Mouse (Mus musculus): ENCODE data around the gene Babam2.

The Babam2 gene

GRCm38 (mm10) chr5:32035721-32036320 is 338.3 kb downstream of the Babam2 start:
- in situ Hi-C loops (cut with MboI, MseI), result no loop called here

GRCm38 (mm10) chr5:32036896-32037295 is 339.4 kb downstream of the Babam2 start:
- in situ Hi-C loops (cut with MboI, MseI), result no loop called here

GRCm38 (mm10) chr5:32037546-32037945 is 340.1 kb downstream of the Babam2 start:
- in situ Hi-C loops (cut with MboI, MseI), result no loop called here

- in situ Hi-C loops (cut with MboI, MseI), result no loop called here
These were observed 341.5 kb downstream of the Babam2 start for GRCm38 (mm10) chr5:32038994-32039393.

- in situ Hi-C loops (cut with MboI, MseI), result no loop called here
These were observed 342.0 kb downstream of the Babam2 start for GRCm38 (mm10) chr5:32039511-32039910.

GRCm38 (mm10) chr5:32043153-32043552 is 345.7 kb downstream of the Babam2 start:
- in situ Hi-C loops (cut with MboI, MseI), result no loop called here

- in situ Hi-C loops (cut with MboI, MseI), result no loop called here
These were observed 346.5 kb downstream of the Babam2 start for GRCm38 (mm10) chr5:32043996-32044395.

- in situ Hi-C loops (cut with MboI, MseI), result loop anchor here (5.0 to 10.0 kb wide), 2 partner anchors 85 to 143 kb away; partner anchors contain the start of gene Fosl2
These were observed 354.4 kb downstream of the Babam2 start for GRCm38 (mm10) chr5:32051899-32052298.

- in situ Hi-C loops (cut with MboI, MseI), result loop anchor here (5.0 to 10.0 kb wide), 2 partner anchors 85 to 142 kb away; partner anchors contain the start of gene Fosl2
These were observed 355.0 kb downstream of the Babam2 start for GRCm38 (mm10) chr5:32052467-32052866.

- in situ Hi-C loops (cut with MboI, MseI), result loop anchor here (5.0 to 10.0 kb wide), 2 partner anchors 84 to 141 kb away; partner anchors contain the start of gene Fosl2
These were observed 356.0 kb downstream of the Babam2 start for GRCm38 (mm10) chr5:32053476-32053875.

GRCm38 (mm10) chr5:32055676-32056075 is 358.2 kb downstream of the Babam2 start:
- in situ Hi-C loops (cut with MboI, MseI), result loop anchor here (10.0 kb wide), 1 partner anchor 139 kb away; no protein-coding TSS in a partner anchor

GRCm38 (mm10) chr5:32056126-32056525 is 358.6 kb downstream of the Babam2 start:
- in situ Hi-C loops (cut with MboI, MseI), result loop anchor here (10.0 kb wide), 1 partner anchor 139 kb away; no protein-coding TSS in a partner anchor

- in situ Hi-C loops (cut with MboI, MseI), result loop anchor here (10.0 kb wide), 1 partner anchor 136 kb away; no protein-coding TSS in a partner anchor
These were observed 361.2 kb downstream of the Babam2 start for GRCm38 (mm10) chr5:32058481-32059253.

- in situ Hi-C loops (cut with MboI, MseI), result loop anchor here (10.0 kb wide), 1 partner anchor 135 kb away; no protein-coding TSS in a partner anchor
These were observed 361.8 kb downstream of the Babam2 start for GRCm38 (mm10) chr5:32059254-32059796.

- in situ Hi-C loops (cut with MboI, MseI), result no loop called here
These were observed 363.0 kb downstream of the Babam2 start for GRCm38 (mm10) chr5:32060485-32060884.

- in situ Hi-C loops (cut with MboI, MseI), result no loop called here
These were observed 364.4 kb downstream of the Babam2 start for GRCm38 (mm10) chr5:32061854-32062253.

GRCm38 (mm10) chr5:32064341-32065105 is 367.0 kb downstream of the Babam2 start:
- in situ Hi-C loops (cut with MboI, MseI), result no loop called here

GRCm38 (mm10) chr5:32066015-32066734 is 368.7 kb downstream of the Babam2 start:
- in situ Hi-C loops (cut with MboI, MseI), result no loop called here

GRCm38 (mm10) chr5:32066839-32067238 is 369.4 kb downstream of the Babam2 start:
- in situ Hi-C loops (cut with MboI, MseI), result no loop called here

GRCm38 (mm10) chr5:32068616-32069015 is 371.1 kb downstream of the Babam2 start:
- in situ Hi-C loops (cut with MboI, MseI), result no loop called here

- in situ Hi-C loops (cut with MboI, MseI), result no loop called here
These were observed 371.6 kb downstream of the Babam2 start for GRCm38 (mm10) chr5:32069096-32069495.
